In the genomic region with DNA sequence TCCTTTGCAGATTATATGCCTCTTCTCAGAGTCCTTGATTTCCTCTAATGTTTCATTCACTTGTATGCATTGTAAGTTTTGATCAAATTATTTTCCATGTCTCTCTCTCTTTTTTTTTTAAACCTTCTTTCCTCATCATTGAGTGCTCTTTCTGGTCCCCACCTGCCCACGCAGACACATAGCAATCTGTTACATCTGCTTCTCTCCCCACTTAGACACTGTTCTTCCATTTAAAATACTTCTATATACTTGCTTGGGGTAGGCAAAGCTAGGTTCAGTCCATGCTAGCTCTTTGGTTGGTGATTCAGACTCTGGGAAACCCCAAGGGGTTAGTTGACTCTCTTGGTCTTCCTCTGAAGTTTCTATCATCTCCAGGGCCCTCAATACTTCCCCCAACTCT, we compare ENCODE assay signal across 25 mouse cellular contexts. TPM values are rescaled to one million over a fixed set of nuclear protein-coding genes. Genes with fewer than 3 reads are reported as not detected.
DNase-seq lines count a peak whose midpoint lies in the region; TF ChIP-seq lines count a peak whose summit lies in the region.
"Had no signal": no experiment of that assay in that cellular context is flagged by ENCODE, and none has a peak within 500 bp of the region (broad histone marks: within the 10 kb centered on the region; RNA-seq: fewer than 3 reads in every experiment).

No protein-coding gene starts in this region.

- no peak for TF ChIP-seq CTCF in layer of hippocampus, adult 2 months (conservative IDR thresholded peaks at IDR 0.05)
- no peak for TF ChIP-seq CTCF in left cerebral cortex, adult 2 months (IDR thresholded peaks at IDR 0.05)

- peak overlapping the region; percentile 51; the same call in 1 of the 2 replicates for H3K27ac ChIP-seq in layer of hippocampus, adult 2 months
- no peak overlapping the region for H3K27ac ChIP-seq in left cerebral cortex, adult 2 months
- H3K27ac ChIP-seq: embryonic facial prominence, embryonic 10.5 days; embryonic facial prominence, embryonic 13.5 days; forebrain, embryonic 12.5 days; forebrain, embryonic 15.5 days; gastrocnemius, adult 2 months; hindbrain, embryonic 12.5 days; hindbrain, embryonic 15.5 days had no signal

- intact Hi-C loops in left cerebral cortex, adult 2 months (cut with DNase I): loop anchor here (2.0 kb wide), 1 partner anchor 53 kb away; no protein-coding TSS in a partner anchor

- H3K4me3 ChIP-seq in layer of hippocampus, adult 2 months: no peak overlapping the region
- no peak overlapping the region for H3K4me3 ChIP-seq in left cerebral cortex, adult 2 months
- H3K4me3 ChIP-seq: embryonic facial prominence, embryonic 10.5 days; embryonic facial prominence, embryonic 13.5 days; erythroblast, embryonic 14.5 days; forebrain, embryonic 12.5 days; forebrain, embryonic 15.5 days; gastrocnemius, adult 2 months; hindbrain, embryonic 12.5 days; hindbrain, embryonic 15.5 days had no signal

- peak; percentile 43 to 46 for DNase-seq in layer of hippocampus, adult 2 months (ENCODE audit: low spot score in 2 of 2)
- no peak for DNase-seq in layer of hippocampus, postnatal 25 days (ENCODE audit: extremely low spot score in 1 of 2, low spot score in 1 of 2)
- DNase-seq in left cerebral cortex, adult 11 months (ENCODE audit: low spot score): peak; percentile 30
- DNase-seq in left cerebral cortex, adult 2 months (ENCODE audit: extremely low spot score in 1 of 2, low spot score in 2 of 2): no peak
- peak; percentile 67 for DNase-seq in right cerebral cortex, adult 18-20 months
- DNase-seq in right cerebral cortex, postnatal 10 days (ENCODE audit: low spot score in 2 of 2): no peak
- DNase-seq in kidney, postnatal 25 days: no peak
- DNase-seq: adrenal gland, postnatal 10 days; adrenal gland, postnatal 36 days; B cell, adult 2 months; cerebellum, adult 11 months; cerebellum, adult 2 months; cerebellum, postnatal 10 days; cerebellum, postnatal 36 days; embryo, embryonic 11 days; gastrocnemius, adult 2 months; gastrocnemius, postnatal 14 days; heart, adult 11 months had no signal

RNA-seq across cellular contexts. Expression of a gene that starts 20.0 kb away (rescaled TPM):
- total RNA-seq in layer of hippocampus, adult 2 months (2021): 10 to 100 TPM; 70.2 to 79.1 TPM
- total RNA-seq in layer of hippocampus, postnatal 25 days (2021): 10 to 100 TPM; 63.8 to 78.6 TPM
- 10 to 100 TPM; 33.0 to 33.7 TPM for total RNA-seq in left cerebral cortex, adult 2 months (2021)

Comparison
In these comparisons a context has a peak if more than half of its experiments do, and no peak if none do; other contexts are left out.
1. DNase-seq: peak in layer of hippocampus, adult 2 months (2 of 2), left cerebral cortex, adult 11 months (single experiment) and right cerebral cortex, adult 18-20 months (single experiment); none in layer of hippocampus, postnatal 25 days (0 of 2), left cerebral cortex, adult 2 months (0 of 2), right cerebral cortex, postnatal 10 days (0 of 2) and kidney, postnatal 25 days (0 of 2).